Mouse (Mus musculus) frontal cortex, postnatal 36 days (tissue): Measurements from ENCODE around the gene Zranb3.
"Not testable (repeated sequence)": the region's sequence is repeated elsewhere in the genome, so short reads cannot be mapped to it uniquely, and the experiment has no call there.

ENCODE experiments used
- DNase-seq, 2 experiments: peaks; one replicate each; pipeline ENCODE4 v3.0.0; 2022; ENCODE audit warnings: low spot score in 2 of 2

Zranb3 gene

DNA sequence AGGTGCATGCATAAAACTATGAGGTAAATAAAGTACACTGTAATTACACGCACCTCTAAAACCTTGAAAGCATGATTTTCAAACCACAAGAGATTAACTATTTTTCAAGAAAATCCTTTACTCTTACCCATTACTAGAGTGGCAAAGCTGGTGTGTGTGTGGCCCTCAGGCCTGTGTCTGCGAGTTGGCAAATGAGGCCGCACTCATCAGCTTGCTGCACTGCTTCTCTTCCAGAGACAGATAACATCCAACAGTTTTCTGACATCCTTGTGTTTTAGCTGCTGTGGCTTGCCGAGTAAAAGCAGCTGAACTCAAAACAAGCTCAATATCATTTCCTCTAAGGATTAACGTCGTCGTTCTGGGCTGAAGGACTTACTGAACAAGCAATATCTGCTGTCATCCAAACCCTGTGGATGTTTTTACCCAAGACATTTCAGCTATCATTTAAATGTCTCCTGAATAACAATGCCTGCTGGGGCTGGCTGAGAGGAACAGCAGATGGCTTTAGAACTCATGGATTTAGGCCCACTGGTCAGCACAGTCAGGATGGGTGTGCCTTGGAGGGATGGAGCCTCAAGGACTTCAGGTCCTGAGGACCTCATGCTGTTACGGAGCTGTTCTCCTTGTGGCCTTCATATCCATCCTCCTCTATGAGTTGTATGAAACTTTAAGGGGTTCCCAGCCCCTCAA lies 42.0 kb downstream of the Zranb3 start:
- no peak for DNase-seq

DNA sequence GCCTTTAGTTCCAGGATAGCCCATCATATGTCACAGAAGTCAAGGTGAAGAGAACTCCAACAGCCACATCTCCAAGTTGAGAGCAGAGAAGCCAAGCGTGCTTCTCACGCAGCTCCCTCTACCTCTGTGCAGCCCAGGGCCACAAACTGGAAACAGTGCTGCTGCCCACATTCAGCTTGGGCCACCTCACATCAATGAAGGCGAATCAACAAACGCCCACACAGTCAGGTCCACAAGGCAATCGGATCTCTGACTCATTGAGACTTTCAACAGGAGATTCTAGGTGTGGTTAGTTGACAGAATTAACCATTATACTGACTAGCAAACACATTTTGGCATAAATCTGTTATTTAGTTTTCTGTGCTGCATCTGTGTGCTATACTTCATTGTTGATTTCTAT lies 44.2 kb downstream of the Zranb3 start:
- DNase-seq, result no peak

DNA sequence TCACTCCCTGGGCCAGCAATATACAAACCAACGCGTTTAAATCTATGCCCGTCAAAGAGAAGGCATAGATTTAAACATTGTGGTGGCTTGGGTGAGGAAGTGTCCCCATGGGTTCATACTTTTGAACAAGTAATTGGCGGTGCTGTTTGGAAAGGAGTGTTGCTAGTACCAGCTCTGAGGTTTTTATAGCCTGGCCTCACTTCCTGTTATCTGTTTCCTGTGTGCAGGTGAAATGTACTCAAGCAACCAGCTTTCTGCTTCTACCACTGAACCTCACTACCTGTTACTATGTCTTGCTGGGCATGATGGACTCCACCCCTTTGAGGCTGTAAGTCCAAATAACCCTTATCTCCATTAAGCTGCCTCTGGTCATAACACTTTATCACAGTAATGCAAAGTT lies 45.6 kb downstream of the Zranb3 start:
- DNase-seq, result no peak

DNA sequence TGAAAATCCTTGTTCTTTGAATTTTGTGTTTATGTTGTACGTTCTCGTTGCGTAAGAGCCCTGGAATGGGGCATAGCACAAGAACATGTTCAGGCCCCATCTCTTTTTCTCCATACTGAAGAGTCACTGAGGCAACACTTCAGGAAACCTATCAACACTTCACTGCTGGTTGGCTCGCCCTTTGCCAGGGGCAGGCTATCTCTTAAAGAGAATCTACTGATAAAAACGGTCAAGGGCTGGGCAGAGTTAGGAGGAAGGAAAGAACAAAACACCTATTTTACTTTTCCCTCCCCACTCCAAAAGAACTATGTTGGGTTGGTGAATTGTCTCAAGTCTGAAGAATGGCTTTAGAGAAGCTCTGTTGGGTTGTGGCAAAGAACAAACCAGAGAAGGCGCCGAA lies 55.9 kb downstream of the Zranb3 start:
- DNase-seq, result no peak

DNA sequence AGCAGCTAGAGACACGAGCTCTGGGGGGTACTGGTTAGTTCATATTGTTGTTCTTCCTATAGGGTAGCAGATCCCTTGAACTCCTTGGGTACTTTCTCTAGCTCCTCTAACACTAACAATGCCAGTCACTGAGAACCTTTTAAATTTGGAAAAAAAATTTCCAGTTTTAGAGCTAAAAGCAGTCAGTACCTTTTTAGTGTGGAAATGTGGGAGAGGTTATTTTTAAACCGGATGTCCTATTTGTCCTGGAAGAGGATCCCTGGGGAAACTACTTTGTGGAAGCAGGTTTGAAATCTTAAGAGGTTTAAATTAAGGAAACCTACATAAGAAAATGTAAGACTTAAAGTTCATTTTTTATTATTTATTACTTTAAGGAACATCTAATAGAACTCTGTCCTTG lies 56.4 kb downstream of the Zranb3 start:
- no peak for DNase-seq

DNA sequence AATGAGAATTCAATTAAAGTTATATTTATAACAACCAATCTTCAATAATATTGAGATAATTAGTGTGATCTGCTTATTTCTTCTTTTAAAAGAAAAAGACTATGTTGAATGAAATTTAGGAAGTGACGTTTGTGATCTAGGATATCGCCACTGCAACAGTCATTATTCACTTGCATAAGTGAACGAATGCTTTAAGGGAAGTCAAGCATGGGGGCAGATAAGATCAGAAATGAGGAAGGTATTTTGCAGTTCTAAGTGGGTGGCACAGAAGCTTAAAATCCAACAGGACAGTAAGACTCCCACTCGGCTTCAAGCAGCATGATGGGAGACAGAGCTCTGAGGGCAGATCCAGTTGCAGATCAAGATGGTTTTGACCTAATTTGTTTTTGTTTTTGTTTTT lies 58.7 kb downstream of the Zranb3 start:
- DNase-seq, result no peak

DNA sequence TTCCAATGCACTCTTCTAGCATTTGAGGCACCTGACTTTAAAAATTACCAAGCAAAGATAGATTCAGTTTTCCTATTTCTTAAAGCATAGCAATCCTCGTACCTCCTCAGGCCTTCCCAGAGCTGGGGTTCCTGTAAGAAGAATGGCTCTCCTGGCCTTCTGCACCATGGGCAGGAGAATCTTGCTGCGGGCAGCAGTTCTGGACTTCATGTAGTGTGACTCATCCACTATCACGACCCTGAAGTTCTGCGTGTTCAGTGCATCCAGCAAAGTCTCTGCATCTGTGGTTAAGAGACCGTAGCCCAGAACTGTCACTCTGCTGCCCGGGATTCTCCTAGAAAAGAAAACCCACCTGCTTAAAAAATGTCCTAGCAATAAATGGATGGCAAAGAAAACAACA lies 66.6 kb downstream of the Zranb3 start:
- DNase-seq, result no peak

DNA sequence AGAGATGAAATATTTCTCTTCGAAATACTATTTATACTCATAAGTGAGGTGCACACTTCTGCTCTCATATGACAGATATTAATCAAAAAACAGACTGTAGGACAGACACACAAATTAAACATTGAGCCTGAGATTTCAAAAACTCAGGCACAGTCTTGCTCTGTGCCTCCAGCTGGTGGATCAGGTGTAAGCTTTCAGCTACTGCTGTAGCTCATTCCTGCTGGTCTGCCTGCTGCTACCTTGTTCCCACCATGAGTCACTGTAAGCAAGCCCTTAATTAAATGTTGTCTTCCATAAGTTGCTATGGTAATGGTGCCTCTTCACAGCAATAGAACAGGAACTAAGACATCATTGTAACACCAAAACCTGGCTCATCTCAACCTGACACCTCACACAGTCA lies 70.7 kb downstream of the Zranb3 start:
- peak in 1 of 2 experiments; percentile 63 for DNase-seq

DNA sequence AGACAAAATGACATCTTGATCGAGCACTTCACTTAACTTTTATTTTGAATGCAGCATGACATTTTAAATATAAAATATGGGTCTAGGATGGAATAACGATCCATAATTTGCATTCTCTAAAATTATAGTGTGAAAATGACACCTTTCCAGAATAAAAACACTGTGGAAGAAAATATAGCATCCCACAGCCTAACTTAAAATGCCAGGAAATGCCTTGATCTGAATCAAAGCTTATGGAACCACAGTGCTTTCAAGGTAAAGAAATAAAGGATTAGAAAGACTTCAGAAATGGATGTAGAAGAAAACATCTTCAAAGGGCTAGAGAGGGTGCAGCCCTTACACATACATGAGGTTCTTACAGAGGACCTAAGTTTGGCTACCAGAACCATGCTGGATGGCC lies 71.3 kb downstream of the Zranb3 start:
- DNase-seq, result no peak

DNA sequence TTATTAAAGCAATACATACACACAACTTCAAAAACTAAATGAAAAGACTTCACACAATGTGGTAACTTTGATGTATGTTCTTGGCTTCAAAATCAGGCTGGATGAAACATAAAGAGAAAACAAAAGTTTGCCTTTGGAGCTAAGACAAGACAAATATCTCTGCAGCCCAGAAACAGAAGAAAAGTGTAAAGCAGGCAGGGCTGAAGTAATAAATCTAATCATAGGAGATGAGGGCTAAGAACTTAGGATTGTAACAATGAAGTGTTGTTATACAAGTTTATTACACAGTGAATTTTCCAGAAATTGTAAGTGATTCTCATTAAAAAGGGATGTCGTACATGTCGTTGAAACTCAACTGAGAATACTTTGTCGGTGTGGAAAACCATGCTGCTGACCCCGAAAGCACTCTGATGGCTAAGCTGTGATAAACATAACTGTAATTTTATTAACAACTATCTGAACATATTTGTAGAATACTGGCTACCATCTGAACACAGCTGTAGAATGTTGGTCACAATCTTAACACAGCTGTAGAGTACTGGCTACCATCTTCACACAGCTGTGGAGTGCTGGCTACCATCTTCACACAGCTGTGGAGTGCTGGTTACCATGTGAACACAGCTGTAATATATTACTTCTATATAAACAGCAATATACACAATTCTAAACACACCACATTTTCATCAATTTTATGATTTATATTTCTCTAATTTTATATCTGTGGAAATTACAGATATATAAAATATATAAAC lies 78.3 kb downstream of the Zranb3 start:
- DNase-seq, result no peak

DNA sequence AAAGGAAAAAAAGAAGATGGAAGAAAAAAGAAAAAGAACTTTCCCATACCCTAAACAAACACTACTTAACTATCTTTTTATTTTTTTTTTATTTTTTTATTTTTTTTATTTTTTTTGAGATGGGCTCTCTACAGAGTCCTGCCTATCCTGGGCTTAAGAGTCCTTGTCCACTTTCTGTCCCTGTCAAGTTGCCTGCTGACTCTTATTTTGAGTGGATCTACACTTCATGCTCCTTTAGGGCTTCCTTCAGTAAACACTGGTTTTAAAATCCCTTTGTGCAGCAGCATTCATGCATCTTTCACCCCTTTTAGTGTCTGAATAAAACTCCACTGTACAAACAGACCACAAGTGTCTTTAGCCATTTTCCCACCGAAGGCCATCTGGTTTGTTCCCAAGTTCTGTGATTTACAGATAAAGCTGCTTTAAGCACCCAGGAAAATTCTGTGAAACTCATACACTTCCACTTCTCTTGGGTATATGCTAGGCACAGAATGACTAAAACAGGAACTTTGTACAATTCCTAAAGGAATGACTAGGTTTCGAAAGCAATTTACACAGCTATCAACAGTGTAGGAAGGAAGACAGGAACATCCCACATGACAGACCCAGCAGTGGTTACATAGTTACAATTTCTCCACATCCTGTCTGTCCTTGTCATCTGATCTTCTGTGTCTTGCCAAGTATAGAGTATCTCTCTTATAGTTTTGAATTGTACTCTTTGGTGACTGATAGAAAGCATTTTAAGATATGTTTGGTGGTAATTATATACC lies 82.7 kb downstream of the Zranb3 start:
- DNase-seq, result peak in 1 of 2 experiments; percentile 30

DNA sequence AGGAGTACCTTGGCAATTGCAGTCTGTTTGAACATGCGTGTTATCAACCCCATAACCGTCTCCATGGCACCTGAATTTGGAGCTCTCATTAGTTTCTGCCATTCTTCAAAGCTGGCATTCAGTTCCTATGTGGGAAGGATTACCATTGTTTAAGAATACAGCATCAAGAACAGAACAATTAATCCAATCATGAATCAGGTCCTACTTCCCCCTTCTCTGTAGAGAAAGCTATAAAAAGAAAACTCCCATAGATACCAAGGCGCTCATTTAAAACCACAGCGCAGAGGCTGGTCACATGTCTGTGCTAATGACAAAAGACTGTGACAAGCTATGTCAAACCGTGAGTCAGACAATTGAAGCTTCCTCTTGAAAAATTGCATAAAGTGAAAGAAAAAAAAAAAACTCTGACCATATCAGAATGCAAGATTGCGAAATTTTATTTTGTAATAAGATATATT lies 86.8 kb downstream of the Zranb3 start:
- DNase-seq, result no peak

DNA sequence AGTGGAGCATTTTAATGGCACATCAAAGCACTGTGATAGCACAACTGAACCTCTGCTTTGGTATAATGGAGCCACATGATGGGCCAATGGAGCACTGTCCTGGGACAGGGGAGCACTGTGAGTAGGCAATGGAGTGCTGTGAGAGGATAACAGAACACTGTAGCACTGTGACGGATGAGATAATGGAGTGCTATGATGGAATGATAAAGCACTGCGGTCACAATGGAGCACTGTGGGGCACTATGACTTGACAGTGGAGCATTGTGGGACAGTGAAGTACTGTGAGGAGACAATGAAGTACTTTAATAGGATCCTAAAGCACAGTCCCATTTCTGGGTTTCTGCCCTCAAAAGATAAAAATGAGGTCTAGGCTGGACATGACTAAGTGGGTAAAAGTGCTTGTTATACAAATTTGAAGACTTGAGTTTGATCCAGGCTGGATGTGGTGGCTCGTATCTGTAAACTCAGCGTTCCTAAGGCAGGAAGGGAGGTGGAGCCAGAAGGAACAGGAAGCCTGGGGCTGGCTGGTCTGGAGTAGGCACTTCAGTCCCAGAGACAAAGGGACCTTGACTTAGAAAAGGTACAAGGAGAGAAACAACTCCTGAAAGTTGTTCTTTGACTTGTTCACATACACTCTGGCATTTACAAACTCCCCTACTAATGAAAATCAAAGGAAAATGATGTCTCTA lies 89.0 kb downstream of the Zranb3 start:
- no peak for DNase-seq

DNA sequence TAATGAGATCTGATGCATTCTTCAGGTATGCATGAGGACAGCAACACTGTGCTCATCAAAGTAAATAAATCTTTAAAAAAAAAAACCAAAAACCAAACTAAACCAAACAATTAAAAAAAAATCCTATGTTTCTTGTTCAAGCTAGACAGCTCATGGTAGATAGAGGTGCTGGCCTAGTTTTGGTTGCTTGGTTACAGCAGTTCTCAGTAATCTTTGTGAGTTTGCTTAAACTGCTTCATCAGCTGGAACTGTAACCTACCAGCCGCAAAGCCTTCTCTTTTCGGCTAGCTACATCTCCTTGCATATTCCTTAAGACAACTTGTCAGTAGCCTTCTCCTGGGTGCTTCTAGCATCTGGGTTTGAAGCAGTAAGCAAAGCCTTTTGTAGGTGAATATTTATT lies 93.1 kb downstream of the Zranb3 start:
- DNase-seq, result peak in 1 of 2 experiments; percentile 26

DNA sequence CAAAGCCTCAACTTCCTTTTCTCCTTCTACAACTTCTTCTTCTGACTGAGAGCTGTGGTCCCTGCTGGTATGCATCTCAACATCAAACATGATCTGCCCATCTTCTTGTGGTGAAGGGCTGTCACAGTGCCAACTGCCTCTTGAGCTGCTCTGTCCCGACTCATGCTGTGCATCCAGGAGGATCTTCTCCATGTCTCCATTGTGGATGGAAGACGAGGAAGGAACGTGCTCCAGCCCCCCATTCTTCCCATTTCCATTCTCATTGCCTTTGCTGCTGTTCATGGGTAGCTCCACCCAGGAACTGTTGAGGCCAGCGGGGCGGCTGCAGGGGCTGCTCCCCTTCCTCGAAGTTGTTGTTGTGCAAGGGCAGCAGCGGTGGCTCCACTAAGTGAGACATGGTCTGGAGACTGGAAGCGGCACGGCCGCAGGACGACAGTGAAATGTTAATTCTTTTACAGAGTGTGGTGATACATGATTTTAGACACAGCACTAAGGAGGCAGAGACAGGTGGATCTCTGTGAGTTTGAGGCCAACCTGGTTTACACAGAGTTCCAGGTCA lies 96.7 kb downstream of the Zranb3 start:
- not testable (repeated sequence) for DNase-seq

DNA sequence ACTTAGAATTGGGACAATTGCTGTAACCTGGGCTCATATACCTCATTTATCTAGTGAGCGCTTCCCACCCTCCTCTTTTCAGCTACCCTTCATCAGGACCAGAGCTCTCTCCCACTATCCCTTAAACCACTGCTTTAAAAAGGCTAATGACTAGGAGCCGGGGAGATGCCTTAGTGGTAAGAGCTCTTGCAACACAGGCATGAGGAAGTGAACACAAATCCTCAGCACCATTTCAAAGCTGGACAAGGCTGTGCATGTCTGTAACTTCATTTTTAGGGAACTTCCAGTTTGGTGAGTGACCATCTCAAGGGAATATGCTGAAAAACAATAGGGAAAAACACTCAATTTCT lies 98.5 kb downstream of the Zranb3 start:
- DNase-seq, result peak in 1 of 2 experiments; percentile 13

DNA sequence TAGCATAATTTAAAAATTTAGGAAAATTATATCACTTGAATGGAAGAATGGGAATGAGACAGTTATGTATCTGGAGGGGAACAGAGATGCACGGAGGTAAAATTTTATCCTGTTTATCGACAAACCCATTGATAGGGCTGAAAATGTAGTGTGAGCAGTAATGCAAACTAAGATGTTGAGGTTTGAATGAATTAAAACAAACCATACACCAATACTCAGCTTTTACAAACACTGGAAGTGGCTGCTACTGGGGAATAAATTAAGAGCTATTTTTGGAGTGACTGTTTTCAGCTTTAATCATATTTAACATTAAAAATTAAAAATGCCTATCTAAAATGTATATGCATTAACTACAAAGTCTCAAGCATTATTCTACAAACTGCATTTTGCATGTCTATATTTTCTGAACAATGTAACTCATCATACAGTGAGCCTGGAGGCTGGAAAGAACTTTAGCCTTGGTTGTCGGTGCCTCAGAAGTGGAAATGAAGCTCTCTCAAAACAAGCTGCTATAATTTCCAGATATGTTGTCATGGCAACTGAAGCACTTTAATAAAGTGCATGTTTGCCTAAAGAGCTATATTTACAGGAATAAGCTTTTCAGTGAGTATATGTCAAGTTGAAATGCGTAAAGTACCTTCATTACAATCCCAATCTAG lies 99.0 kb downstream of the Zranb3 start:
- no peak for DNase-seq

DNA sequence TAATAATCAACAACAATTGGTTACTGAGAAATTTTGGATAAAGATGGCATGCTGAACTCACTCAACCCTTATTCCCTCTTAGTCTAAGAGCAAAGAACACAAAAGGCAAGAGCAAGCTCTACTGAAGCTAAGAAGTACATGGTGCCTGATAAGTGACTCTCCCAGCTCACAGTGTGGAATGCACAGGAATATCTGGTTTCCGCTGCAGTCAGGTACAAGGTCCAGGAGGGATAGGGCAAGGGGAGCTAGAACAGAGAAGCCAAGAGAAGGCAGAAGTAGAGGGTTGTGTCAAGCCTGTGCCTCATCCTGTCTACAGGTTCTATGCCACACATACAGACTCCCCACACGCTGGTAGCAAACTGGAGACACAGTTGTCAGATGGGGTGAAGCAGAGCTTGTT lies 100.7 kb downstream of the Zranb3 start:
- DNase-seq, result no peak

DNA sequence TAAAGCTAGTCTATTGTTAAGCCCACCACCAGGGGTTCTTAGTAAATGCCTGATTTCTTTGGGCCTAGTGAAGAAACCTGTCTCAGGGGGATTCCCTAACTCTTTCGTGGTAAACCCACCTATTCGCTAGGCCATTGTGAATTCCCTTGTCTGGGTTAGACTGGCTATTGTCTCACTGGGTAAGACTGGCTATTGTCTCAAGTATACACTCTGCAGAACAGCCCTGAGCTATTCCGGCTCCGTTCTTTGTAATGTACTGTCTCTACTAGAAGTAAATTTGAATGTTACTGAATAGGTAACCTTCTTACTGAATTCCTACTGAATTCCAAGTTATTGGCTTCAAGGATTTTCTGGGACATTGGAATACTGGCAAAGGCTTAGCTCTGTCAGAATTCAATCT lies 101.9 kb downstream of the Zranb3 start:
- not testable (repeated sequence) for DNase-seq

DNA sequence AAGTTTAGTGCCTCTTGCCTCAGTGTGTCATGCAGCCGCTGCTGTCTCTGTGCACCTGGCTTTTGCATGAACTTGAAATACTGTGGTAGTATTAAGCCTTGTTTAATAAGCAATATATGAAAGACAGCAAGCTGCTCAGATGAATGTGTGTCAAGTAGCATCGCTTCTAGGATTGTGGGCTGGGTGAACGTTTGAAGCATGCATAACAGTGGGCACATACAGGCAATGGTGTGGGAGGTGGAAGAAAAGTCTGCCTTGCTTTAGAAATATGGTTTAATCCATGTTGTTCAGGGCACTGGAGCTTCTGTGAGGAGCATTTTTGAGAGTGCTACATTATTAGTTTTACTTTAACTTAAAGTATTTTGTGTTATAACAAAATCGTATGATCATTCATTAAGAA lies 109.0 kb downstream of the Zranb3 start:
- DNase-seq, result peak in 1 of 2 experiments; percentile 20
